16 mouse cellular contexts compared by ENCODE assay signal in genomic region chr1:71771798-71772197, GRCm38 (mm10).
DNase-seq lines count a peak whose midpoint lies in the region.
"Had no signal": no experiment of that assay in that cellular context is flagged by ENCODE, and none has a peak within 500 bp of the region (broad histone marks: within the 10 kb centered on the region; RNA-seq: fewer than 3 reads in every experiment).

No protein-coding gene starts in this region.

- peak; percentile 5 to 32 for DNase-seq in frontal cortex, adult 2 months (ENCODE audit: extremely low spot score in 1 of 2, low spot score in 1 of 2)
- no peak for DNase-seq in frontal cortex, postnatal 14 days (ENCODE audit: low spot score in 2 of 2)
- DNase-seq in left cerebral cortex, postnatal 14 days (ENCODE audit: low spot score in 2 of 2), result peak; percentile 43 to 45
- no peak for DNase-seq in left cerebral cortex, adult 11 months (ENCODE audit: low spot score)
- peak; percentile 53 to 67 for DNase-seq in right cerebral cortex, postnatal 10 days (ENCODE audit: low spot score in 2 of 2)
- no peak for DNase-seq in cerebellum, adult 8-10 months
- no peak for DNase-seq in adipocyte (ENCODE audit: low spot score)
- DNase-seq: adrenal gland, adult 8-10 months; cerebellum, adult 18-20 months; cerebellum, postnatal 36 days; embryo, embryonic 11 days; gastrocnemius, postnatal 10 days; layer of hippocampus, adult 9-11 months; lung, postnatal 4 days; retina, postnatal 1 day; spleen, adult 18-20 months had no signal

- intact Hi-C loops in left cerebral cortex, postnatal 14 days (cut with DNase I), result no loop called here

Comparison
In these comparisons a context has a peak if more than half of its experiments do, and no peak if none do; other contexts are left out.
1. DNase-seq: peak in frontal cortex, adult 2 months (2 of 2), left cerebral cortex, postnatal 14 days (2 of 2) and right cerebral cortex, postnatal 10 days (2 of 2); none in frontal cortex, postnatal 14 days (0 of 2), left cerebral cortex, adult 11 months (single experiment), cerebellum, adult 8-10 months (single experiment) and adipocyte (single experiment).